Mouse (Mus musculus) ES-Bruce4 (cell line): ENCODE data around the gene 2210407C18Rik.

ENCODE experiments used
- CTCF ChIP-seq: IDR thresholded peaks from one replicate; pipeline ENCODE4 v1.8.1; 2011; ENCODE audit warnings: low read depth, low read length
- EP300 ChIP-seq: IDR thresholded peaks from 2 replicates; pipeline ENCODE4 v1.6.1; 2011; ENCODE audit warnings: low read depth, low read length; ENCODE audit not compliant: insufficient read depth
- POLR2A ChIP-seq: IDR thresholded peaks from one replicate; pipeline ENCODE4 v1.8.1; 2011; ENCODE audit warnings: low read length; ENCODE audit not compliant: insufficient read depth

DNA sequence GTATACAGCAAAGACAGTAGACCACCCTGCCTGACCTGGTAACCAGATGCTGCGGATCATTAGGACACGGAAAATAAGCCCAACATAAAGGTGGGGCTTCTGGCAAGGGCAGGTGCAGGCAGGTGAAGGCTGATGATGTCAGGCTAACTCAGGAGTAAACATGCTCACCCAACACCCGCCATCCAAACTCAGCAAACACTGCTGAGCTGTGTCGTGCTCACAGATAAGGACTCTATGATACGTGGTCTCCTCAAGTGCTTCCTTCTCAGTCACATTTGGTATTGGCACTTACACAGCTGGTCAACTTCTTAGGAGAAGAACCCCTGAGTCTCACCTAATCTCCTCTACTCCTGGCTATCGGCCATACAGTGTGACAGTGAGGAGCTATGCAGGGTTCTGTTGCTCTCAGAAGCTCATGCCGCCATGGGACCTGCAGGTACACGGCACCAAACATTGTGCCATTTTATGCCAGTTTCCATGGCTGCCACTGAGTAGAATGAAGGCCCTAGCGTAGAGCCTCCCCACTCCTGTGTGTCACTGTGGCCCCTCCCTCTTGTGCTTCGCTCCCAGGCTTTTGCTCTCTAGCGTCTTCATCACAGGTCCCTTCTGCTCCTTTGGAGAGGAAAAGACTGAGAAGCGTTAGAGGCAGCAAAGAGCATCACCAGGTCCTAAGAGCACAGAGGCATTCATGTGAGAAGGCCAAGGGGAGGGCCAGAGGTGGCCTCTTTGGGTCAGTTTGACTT is 9.5 kb downstream of the 2210407C18Rik start:
- TF ChIP-seq CTCF: no peak
- no peak for TF ChIP-seq POLR2A
- no peak for TF ChIP-seq EP300
